Mouse (Mus musculus) urinary bladder, postnatal 14 days (tissue): ENCODE measurements around the gene Atg4c.

Source experiments
- DNase-seq: peaks from one replicate; pipeline ENCODE4 v3.0.0; 2021; ENCODE audit warnings: low spot score

Atg4c gene

GRCm38 (mm10) chr4:99193810-99194582, at the start of gene Atg4c:
Gene Atg4c (plus strand): TSS chr4:99193934.
- DNase-seq = peak; percentile 77

DNA sequence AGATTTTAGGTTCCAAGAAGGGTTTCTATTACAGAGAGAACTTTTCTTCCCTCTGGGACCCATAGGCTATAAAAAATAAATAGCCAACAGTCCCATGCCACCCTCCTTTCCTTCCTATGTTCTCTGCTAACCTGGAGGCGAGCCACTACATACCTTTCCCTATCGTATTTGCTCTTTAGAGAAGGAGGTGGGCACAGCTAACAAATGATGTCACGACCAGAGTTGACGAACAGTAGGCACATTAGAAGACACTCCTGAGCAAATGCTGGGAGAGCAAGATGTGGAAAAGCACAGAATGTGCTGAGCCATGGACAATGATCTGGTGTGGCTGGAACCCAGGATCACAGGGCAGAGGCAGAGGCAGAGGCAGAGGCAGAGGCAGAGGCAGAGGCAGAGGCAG, 42.3 kb upstream of the Atg4c start:
- no peak for DNase-seq

GRCm38 (mm10) chr4:99151885-99152558, 41.7 kb upstream of the Atg4c start:
- no peak for DNase-seq

DNA sequence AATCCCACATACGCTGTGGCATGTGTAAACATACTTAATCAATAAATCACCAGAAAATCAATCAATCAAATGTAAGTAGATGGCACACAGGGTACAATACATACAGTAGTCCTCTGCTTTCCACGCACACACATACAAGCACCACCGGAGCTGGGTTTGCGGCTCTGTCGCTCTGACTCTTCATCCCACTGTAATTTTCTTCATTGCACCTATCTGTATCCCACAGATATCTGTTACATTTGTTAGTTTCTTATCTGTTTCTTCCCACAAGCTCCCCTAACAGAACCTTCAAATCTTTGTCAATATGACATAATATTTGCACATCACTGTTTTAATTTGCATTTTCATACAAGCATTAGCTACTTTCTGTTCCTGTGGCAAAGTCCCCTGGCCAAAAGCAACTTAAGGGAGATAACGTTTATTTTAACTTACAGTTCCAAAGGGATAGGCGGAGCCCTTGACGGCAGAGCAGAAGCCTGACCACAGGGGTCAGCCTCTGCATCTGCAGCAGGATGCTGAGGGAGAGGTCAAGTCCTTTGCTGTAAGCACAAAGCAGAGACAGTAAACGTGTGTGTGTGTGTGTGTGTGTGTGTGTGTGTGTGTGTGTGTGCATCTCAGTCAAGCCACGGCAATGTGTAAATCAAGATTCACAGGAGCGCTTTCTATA, 37.0 kb upstream of the Atg4c start:
- no peak for DNase-seq

GRCm38 (mm10) chr4:99158495-99158894, 35.2 kb upstream of the Atg4c start:
- DNase-seq = no peak

DNA sequence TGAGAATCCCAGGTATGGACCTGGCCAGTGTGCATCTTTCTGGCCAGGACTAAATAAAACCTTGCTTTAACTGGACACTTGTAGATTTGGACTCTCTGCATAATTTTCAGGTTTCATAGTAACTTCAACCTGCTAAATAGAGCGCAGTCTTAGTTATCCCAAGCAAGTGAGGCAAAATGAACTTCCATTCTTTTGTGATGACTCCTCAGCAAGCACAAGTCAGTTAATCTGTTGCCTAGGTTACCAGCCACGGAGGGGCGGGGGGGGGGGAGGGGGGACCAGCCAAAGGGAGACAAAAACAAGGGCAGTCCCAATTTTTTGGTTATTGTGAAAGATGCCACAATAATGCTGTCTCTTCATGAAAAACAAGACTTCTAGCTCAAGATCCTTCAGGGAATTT, 33.3 kb upstream of the Atg4c start:
- no peak for DNase-seq

- DNase-seq = no peak
These were observed 32.8 kb upstream of the Atg4c start for GRCm38 (mm10) chr4:99160899-99161298.

DNA sequence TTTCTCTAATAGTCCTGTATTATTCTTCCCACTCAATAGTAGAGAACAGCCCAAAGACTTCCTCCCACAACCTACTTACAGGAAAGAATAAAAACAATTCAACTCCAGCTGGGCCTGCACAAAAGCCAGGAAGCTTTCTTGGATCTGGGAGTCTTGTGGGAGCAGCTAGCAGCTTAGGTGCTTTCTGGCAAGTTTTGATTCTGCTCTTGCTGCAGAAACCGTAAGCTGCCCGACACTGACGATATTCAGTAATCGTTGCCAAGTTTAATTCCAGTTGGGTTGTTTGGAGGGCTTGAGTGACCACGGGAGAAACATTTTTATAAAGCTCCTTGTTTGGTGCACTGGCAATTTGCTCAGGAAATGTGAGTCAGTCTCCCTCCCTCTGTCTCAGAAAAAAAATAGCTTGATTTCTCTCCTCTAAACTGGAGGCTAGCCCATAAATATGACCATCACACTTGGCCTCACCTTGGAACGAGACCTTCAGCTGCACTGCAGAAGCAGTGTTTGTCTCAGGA, 32.2 kb upstream of the Atg4c start:
- peak; percentile 25 for DNase-seq

- no peak for DNase-seq
These were observed 30.7 kb upstream of the Atg4c start for GRCm38 (mm10) chr4:99163001-99163400.

- DNase-seq = no peak
These were observed 30.2 kb upstream of the Atg4c start for GRCm38 (mm10) chr4:99163547-99163946.

DNA sequence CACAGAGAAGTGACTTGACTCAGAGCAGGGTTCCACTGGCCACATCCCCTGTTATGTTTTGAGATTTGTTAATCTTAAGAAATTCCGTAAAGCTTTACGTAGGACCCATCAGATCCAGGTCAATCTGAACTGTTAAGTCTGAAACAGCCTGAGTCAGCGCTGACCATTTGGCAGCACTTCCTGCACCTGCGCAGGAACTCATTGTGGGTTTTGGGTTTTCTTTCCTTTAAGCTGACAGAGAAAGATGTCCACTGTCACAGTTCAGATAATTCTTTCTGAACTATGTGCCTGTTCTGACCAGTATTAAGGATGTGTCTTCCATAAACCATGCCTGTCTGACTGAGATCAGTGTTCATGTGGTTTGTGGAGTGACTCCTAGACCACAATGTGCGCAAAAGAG, 24.9 kb upstream of the Atg4c start:
- no peak for DNase-seq

DNA sequence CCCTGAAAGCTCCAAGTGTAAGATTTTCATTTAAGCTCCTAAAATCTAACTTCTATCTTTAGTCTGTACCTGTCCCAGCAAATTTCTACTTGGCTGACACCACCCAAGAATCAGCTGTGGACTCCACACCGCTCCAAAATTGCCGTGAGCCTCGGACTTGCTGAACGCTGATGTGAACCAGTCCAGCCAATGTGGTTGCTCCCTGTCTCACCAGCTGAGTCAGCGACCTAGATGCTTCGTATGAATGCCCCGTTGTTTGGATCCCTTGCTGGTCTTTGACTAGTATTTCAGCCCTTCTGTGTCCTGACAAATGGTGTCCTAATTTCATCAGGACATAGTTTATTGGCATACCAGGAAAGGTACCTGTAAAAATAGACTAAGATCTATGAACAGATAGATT, 19.5 kb upstream of the Atg4c start:
- DNase-seq = no peak

DNA sequence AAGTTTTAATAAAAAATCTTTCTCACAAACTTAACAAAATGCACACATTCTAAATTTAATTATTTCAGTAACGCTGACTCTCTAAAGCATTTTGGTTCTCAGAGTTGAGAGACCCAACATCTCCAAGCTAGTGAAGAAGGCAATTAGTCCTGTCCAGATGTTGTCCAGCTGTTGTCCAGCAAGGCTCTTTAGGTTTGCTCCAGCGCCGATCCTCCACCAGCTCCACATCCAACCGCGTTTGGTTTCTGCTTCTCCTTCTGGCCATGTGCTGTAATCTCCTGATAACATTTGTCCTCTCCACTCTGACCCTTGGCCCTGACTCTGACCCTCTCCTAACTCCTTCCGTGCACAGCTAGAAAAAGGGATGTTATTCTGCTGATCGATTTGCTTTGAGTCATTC, 16.9 kb upstream of the Atg4c start:
- DNase-seq = no peak

- no peak for DNase-seq
These were observed 16.5 kb upstream of the Atg4c start for GRCm38 (mm10) chr4:99177255-99177654.

DNA sequence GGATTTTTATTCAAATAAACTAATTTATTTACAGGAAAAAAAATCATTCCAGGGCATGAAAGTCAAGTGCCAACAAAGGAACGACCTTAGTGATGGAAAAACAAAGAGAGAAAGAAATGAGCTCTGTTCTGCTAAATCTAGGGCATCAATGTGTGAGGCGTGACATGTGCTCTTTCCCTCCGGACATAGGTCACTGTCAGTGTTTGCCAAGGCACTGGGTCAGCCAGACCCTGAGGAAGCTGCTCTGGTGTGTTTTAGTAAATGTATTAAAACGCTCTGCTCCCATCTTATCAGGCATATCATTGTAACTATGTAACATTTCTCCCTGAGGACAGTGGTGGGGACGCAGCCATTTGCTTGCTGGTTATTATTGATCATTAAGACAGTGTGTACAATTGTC, 14.9 kb upstream of the Atg4c start:
- no peak for DNase-seq

DNA sequence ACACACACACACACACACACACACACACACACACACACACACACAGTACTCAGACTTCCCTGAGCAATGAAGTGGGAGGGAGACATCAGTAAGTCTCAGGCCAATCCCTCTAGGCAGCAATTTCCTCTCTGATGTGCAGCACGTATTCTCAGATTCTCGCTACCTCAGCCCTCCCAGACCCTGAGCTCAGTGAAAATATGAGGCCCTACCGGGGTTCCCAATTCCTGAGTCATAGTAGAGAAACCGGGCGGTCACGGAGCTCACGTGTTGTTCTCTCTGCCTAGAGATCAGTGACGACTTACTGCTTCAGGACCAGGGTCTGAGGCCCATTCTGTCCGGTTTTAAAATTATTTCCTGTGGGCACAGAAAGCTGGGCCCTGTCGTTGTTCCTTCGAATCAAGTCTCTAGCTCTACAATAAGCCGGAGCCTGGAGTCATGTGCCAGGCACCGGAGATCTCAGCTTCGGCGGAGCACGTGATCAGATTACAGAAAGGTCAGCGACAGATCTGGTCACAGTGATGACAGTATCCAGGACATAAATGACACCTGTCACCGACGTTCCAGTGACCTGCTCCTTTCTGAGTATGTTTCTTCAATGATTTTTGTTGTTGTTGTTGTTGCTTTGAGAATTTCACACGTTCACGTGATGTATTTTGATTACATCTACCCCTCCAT, 14.2 kb upstream of the Atg4c start:
- no peak for DNase-seq

DNA sequence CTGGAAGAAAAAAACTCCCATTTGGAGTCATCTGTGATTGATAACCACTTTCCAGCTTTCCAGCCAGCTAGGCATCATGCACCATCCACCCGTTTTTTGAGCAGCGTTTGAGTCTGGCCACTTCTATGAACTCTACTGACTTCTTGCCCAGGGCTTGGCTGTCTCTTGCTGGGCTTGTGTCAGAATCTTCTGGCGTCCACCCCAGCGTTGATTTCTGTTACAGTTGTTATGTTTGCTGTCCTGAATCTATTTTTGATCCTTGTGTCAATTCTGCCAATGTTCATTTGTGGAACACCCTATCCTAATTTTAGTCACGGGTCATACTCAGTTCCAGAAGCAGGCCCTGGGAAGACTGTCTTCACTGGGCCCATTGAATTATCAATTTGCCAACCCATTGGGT, 12.8 kb upstream of the Atg4c start:
- no peak for DNase-seq

GRCm38 (mm10) chr4:99181739-99182419, 11.9 kb upstream of the Atg4c start:
- DNase-seq = no peak

GRCm38 (mm10) chr4:99182660-99183431, 10.9 kb upstream of the Atg4c start:
- DNase-seq = no peak

DNA sequence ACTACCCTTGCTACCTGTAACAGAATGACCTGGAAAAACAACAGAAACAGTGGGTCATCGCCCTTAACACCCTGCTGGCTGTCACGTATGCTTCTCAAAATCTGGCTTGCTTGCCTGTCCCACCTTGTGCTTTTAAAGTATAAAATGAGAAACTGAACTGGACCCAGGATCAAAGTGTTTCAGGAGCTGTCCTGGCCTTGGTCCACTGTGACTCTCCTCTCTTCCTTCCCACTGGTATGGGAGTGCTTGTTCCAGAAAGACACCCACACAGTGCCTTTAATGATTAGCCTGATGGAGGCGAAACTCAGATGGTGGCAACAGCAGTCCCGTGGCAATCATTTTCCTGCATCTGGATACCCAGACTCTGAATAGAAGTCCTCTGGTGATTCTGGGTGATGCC, 9.1 kb upstream of the Atg4c start:
- DNase-seq = no peak

GRCm38 (mm10) chr4:99185305-99185704, 8.4 kb upstream of the Atg4c start:
- DNase-seq = no peak
